Mouse (Mus musculus): ENCODE results near the gene Gm2663. TPM values are rescaled to one million over a fixed set of nuclear protein-coding genes. Genes with fewer than 3 reads are reported as not detected.

Gene Gm2663
- 4.1 TPM for polyA plus RNA-seq (2017; shearing (Covaris generic))

GRCm38 (mm10) chr6:40999379-40999778, at the start of gene Gm2663:
Gm2663 (minus strand) TSS chr6:40999479.

GRCm38 (mm10) chr6:41035409-41035808, 36.1 kb upstream of the Gm2663 start, which contains the start of gene 2210010C04Rik:
2210010C04Rik (minus strand) TSS chr6:41035509.

DNA sequence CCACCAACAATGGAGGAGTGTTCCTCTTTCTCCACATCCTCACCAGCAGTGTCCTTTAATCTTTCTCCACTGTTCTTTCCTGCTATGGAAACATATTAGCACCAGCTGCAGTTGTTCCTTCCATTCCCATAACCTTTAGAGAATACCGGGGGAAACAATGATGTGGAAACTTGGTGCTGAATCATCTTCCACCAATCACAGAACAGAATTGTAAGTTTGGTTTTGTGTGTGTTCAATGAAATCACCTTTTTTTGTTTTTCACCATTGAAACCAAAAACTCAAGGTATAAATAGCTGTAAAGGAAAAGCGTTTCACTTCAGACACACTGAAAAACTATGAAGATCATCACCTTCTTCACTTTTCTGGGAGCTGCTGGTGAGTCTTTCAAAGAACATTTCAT, 34.8 kb downstream of the Gm2663 start, which contains the start of gene 1810009J06Rik:
1810009J06Rik (plus strand) TSS at position 301 of the 400 bp plus-strand sequence.

DNA sequence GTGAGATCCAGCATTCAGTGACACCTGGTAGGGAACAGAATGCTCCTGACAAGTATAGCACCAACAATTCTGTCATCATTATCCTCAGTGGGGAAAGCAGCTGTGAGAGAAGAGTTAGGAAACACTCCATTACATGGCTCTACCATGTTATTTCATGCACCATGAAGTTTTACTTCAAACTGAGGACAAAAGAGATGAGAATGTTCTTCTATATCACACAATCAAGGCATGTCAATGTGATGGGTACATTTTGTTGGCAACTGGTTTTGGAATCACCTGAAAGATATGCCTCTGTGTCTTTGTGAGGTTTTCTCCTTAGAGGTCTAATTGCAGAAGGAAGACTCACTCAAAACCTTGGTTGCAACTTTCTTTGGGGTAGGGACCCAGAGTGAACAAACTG, 47.5 kb downstream of the Gm2663 start, which contains the start of gene Gm4744:
Gm4744 (minus strand) TSS at position 101 of the 400 bp plus-strand sequence.

Other genes starting within 250 kb of the Gm2663 start
- 0.30 TPM for gene Moxd2, start 112.0 kb downstream of the Gm2663 start, polyA plus RNA-seq (2017; shearing (Covaris generic))
- not detected for gene Prss58, start 99.1 kb downstream of the Gm2663 start, polyA plus RNA-seq (2017; shearing (Covaris generic))
- gene 1700074P13Rik, start 58.9 kb downstream of the Gm2663 start, polyA plus RNA-seq (2017; shearing (Covaris generic)): not detected
- gene Gm4744, start 47.6 kb downstream of the Gm2663 start, polyA plus RNA-seq (2017; shearing (Covaris generic)): not detected
- gene 1810009J06Rik, start 34.7 kb downstream of the Gm2663 start, polyA plus RNA-seq (2017; shearing (Covaris generic)): 1.5 TPM
- 0.13 TPM for gene 2210010C04Rik, start 36.0 kb upstream of the Gm2663 start, polyA plus RNA-seq (2017; shearing (Covaris generic))

Measured in inflammation-experienced regulatory T-cells, adult 16 weeks (primary cell).